Mouse (Mus musculus) bone marrow macrophage, adult 2 months (primary cell): Measurements from ENCODE around the gene Defb45.

Experiments
- CTCF ChIP-seq: IDR thresholded peaks from 2 replicates; pipeline ENCODE4 v1.5.1; 2012; ENCODE audit warnings: low read depth, mild to moderate bottlenecking, low read length, moderate library complexity
- POLR2A ChIP-seq: IDR thresholded peaks from 2 replicates; pipeline ENCODE4 v1.6.1; 2012; ENCODE audit warnings: mild to moderate bottlenecking, low read depth, low read length, borderline replicate concordance

- TF ChIP-seq CTCF: no peak
- no peak for TF ChIP-seq POLR2A
Observed at GRCm38 (mm10) chr2:152634311-152634710, 35.1 kb upstream of the Defb45 start.
